Mouse (Mus musculus) heart, postnatal 25 days (tissue): ENCODE measurements at regions not wholly inside any gene's neighbourhood (a gene's known extent, or its start where the extent isn't known, plus 50 kb on each side); places are given as distances from the start of the nearest gene placed in this dataset.

Source experiments
- DNase-seq: peaks from one replicate; pipeline ENCODE4 v3.0.0; 2022; ENCODE audit warnings: low spot score
- intact Hi-C: fragments of 180-260 bp; cut with DNase I; formaldehyde crosslinking; loops from one replicate; pipeline ENCODE4 v1.15.1; 2025

GRCm38 (mm10) chr2:59406976-59407375 lies 77.5 kb upstream of the Dapl1 start:
- peak; percentile 43 for DNase-seq
- intact Hi-C loops, result no loop called here

GRCm38 (mm10) chr2:59407512-59407988 lies 76.9 kb upstream of the Dapl1 start:
- intact Hi-C loops, result no loop called here
- peak; percentile 54 for DNase-seq

DNA sequence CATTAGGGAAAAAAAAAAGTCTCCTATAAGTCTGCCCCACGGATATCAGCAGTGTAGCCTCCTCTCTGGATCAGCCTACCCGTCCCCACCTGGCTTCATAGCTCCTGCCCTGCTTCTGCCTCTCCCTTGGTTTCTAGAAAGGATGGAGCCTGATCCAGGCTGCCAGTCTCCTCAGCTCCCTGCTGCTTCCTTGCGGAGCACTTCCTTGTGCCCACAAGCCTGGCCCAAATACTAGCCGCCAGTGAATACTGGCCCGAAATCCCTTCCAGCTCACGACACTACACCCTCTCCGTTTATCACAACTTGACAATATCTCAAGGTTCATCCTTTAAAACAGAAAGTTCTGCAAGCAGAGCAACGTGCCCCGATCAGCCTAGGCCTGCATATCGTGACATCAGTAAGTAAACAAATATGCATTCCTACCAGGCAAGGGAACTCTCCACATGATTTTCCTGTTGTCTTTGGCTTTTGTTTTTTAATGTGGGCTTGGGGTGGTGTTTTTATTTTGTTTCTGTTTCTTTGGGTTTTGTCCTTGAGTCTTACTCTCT lies 76.3 kb upstream of the Dapl1 start:
- no peak for DNase-seq
- intact Hi-C loops, result no loop called here

GRCm38 (mm10) chr2:59414612-59415011 lies 69.8 kb upstream of the Dapl1 start:
- intact Hi-C loops, result no loop called here
- DNase-seq, result no peak

DNA sequence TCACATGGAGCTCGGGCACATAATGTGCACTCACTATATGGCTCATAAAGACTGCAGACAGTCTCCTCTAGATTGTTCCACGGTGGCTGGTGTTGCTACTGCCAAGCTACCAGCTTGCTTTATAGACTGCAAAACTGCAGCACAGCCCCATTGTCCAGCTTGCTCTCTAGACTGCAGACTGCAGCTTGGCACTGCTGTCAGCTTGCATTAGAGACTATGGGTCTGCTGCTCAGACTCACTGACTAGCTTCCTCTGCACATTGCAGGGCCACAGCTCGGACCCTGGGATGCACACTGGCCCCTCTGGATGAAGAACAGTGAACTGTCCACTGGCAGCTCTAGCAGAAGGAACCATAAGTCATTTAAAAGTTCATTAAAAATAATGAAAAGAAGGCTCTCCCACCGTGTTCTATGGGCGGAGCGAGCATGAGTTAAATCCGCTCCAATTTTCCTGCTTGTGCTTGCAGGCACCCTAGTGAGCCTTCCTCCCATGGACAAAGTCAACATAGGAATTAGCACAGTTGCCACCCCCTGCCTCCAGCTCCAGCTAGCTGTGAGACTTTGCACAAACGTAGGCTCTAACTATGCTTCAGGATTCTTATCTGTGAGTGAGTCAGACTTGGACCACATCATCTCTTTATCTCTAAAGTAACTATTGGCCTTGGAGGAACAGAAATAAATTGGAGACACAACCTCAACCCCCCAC lies 67.8 kb upstream of the Dapl1 start:
- intact Hi-C loops, result no loop called here
- no peak for DNase-seq

DNA sequence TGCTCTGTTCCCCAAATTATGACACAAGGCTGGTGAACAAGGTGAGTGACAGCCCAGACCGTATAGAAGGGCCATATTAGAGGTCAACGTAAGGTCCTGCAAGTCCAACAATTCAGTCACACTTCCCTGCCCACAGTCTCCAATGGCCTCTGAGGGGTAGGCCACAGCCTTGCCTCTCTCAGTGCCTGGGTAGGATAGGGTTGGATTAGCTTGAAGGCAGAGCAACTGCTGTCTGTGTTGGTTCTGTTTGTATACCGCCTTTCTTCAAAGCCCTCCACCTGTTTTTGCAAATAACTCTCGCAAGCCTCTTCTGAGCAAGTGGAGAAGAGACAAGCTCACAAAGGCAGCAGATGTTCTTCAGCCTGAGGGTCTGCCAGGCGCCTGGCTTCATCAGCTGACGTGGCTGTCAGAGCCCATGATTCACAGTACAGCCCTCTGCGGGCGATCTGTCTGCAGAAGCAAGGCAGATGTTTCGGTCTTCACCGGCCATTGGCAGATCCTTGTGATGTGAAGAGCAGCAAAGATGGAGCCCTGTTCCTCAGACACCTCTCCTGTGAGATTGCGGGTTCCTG lies 67.0 kb upstream of the Dapl1 start:
- no peak for DNase-seq
- intact Hi-C loops, result no loop called here

GRCm38 (mm10) chr2:59420496-59420895 lies 64.0 kb upstream of the Dapl1 start:
- no peak for DNase-seq
- intact Hi-C loops, result loop anchor here (5.0 kb wide), 3 partner anchors 258 to 683 kb away; partner anchors contain the start of genes Ccdc148 and Pkp4

GRCm38 (mm10) chr2:59422291-59423242 lies 61.9 kb upstream of the Dapl1 start:
- no peak for DNase-seq
- intact Hi-C loops, result loop anchor here (5.0 kb wide), 3 partner anchors 260 to 685 kb away; partner anchors contain the start of genes Ccdc148 and Pkp4

- DNase-seq, result no peak
- intact Hi-C loops, result loop anchor here (5.0 kb wide), 3 partner anchors 262 to 687 kb away; partner anchors contain the start of genes Ccdc148 and Pkp4
These were observed 60.2 kb upstream of the Dapl1 start for GRCm38 (mm10) chr2:59424205-59424604.

GRCm38 (mm10) chr2:59424729-59425128 lies 59.7 kb upstream of the Dapl1 start:
- DNase-seq, result no peak
- intact Hi-C loops, result loop anchor here (1.0 to 5.0 kb wide), 4 partner anchors 23 to 687 kb away; partner anchors contain the start of genes Ccdc148 and Pkp4

DNA sequence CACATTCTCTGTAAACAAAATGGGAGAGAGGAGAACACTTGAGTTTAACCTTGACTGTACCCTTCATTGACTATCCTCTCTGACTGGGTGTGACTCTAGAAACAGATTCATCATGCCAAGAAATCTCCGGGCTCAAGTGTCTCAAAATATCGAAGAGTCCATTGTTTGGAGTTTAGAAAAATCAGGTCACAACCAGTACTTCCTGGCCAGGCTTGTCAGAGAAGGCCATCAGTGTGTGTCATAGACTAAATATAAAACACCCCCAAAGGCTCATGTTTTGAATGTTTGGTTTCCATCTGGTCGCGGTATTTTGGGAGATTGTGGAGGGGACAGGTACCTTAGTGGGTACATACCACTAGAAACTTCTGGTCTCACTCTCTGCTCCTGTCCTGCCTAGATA lies 58.6 kb upstream of the Dapl1 start:
- no peak for DNase-seq
- intact Hi-C loops, result loop anchor here (1.0 kb wide), 1 partner anchor 25 kb away; no protein-coding TSS in a partner anchor

GRCm38 (mm10) chr2:59431466-59431865 lies 53.0 kb upstream of the Dapl1 start:
- intact Hi-C loops, result no loop called here
- no peak for DNase-seq

GRCm38 (mm10) chr2:59431867-59432266 lies 52.6 kb upstream of the Dapl1 start:
- intact Hi-C loops, result no loop called here
- DNase-seq, result peak; percentile 63
